ENCODE assay signal across 27 mouse cellular contexts in the genomic region with DNA sequence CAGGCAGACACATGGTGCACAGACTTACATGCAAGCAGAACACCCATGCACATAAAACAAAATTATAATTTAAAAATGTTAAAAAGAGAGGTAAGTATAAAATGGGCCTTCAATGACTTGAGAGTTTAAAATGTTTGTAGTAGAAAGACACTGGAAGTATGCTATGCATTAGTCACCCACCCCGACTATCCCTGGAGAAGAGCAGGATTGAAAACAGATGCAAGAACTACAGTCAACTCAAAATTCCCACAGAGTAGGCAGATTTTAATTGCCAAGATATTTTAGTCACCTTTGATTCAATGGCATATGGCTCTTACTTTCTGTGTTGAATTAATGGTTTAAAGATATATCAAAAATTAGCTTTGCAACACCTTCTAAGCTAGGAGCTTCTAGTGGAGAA. TPM values are rescaled to one million over a fixed set of nuclear protein-coding genes. Genes with fewer than 3 reads are reported as not detected.
DNase-seq lines count a peak whose midpoint lies in the region; TF ChIP-seq lines count a peak whose summit lies in the region.
"Had no signal": no experiment of that assay in that cellular context is flagged by ENCODE, and none has a peak within 500 bp of the region (broad histone marks: within the 10 kb centered on the region; RNA-seq: fewer than 3 reads in every experiment).

No protein-coding gene starts in this region.

- H3K27ac ChIP-seq in embryonic fibroblast, embryonic 13.5 days (ENCODE audit: insufficient read depth, low read length), result peak overlapping the region; percentile 50
- H3K27ac ChIP-seq: embryonic facial prominence, embryonic 13.5 days; embryonic facial prominence, embryonic 15.5 days; forebrain, embryonic 13.5 days; forebrain, embryonic 15.5 days had no signal

- TF ChIP-seq CTCF in embryonic fibroblast, embryonic 13.5 days (IDR thresholded peaks at IDR 0.05; ENCODE audit: borderline replicate concordance, insufficient read depth, low read length), result no peak

- DNase-seq in right cerebral cortex, adult 18-20 months, result peak; percentile 9
- DNase-seq in right cerebral cortex, postnatal 14 days, result no peak
- peak; percentile 78 for DNase-seq in NIH3T3 (ENCODE audit: low read depth)
- no peak for DNase-seq in adrenal gland, adult 18-20 months (ENCODE audit: low spot score in 2 of 2)
- DNase-seq in testis, postnatal 14 days (ENCODE audit: low spot score), result no peak
- DNase-seq in spleen, postnatal 10 days (ENCODE audit: low spot score in 2 of 2), result no peak
- DNase-seq: adrenal gland, adult 8-10 months; adrenal gland, postnatal 14 days; adrenal gland, postnatal 36 days; B cell, adult 2 months; cerebellum, adult 11 months; cerebellum, adult 18-20 months; cerebellum, adult 8-10 months; cerebellum, adult 9-11 months; cerebellum, postnatal 14 days; cerebellum, postnatal 36 days; embryo, embryonic 11 days; forebrain, postnatal 0 days had no signal

- no peak overlapping the region for H3K4me3 ChIP-seq in embryonic fibroblast, embryonic 13.5 days (ENCODE audit: insufficient read depth, low read length)
- H3K4me3 ChIP-seq: embryonic facial prominence, embryonic 13.5 days; embryonic facial prominence, embryonic 15.5 days; forebrain, embryonic 13.5 days; forebrain, embryonic 15.5 days had no signal

- no peaks in the 10 kb centered on the region for H3K4me1 ChIP-seq in embryonic fibroblast, embryonic 13.5 days (ENCODE audit: control insufficient read depth, insufficient read depth, low read length)
- H3K4me1 ChIP-seq: embryonic facial prominence, embryonic 13.5 days; embryonic facial prominence, embryonic 15.5 days; forebrain, embryonic 13.5 days; forebrain, embryonic 15.5 days had no signal

- TF ChIP-seq POLR2A in embryonic fibroblast, embryonic 13.5 days (IDR thresholded peaks at IDR 0.05; ENCODE audit: low read depth, low read length), result no peak

RNA-seq across cellular contexts. Expression of gene Grem2, which starts 39.1 kb away (rescaled TPM):
- 94.6 and 113 TPM in 2 replicates for polyA plus RNA-seq in embryonic fibroblast, embryonic 13.5 days (2011; ENCODE audit: insufficient read length, low read depth, missing spikeins)
- 1 to 10 TPM; 1.4 to 2.6 TPM for total RNA-seq in adrenal gland, adult 18-20 months (2021)
- total RNA-seq: CH12.LX; common myeloid progenitor, adult 5-6 weeks had no signal
- polyA plus RNA-seq: CD4-positive, CD25-positive, alpha-beta regulatory T cell, adult 4 months; G1E had no signal

Comparison
In these comparisons a context has a peak if more than half of its experiments do, and no peak if none do; other contexts are left out.
1. DNase-seq: peak in right cerebral cortex, adult 18-20 months (single experiment) and NIH3T3 (single experiment); none in right cerebral cortex, postnatal 14 days (single experiment), adrenal gland, adult 18-20 months (0 of 2), testis, postnatal 14 days (single experiment) and spleen, postnatal 10 days (0 of 2).